Mouse (Mus musculus): ENCODE measurements around the gene Prop1.

Prop1 gene

DNA sequence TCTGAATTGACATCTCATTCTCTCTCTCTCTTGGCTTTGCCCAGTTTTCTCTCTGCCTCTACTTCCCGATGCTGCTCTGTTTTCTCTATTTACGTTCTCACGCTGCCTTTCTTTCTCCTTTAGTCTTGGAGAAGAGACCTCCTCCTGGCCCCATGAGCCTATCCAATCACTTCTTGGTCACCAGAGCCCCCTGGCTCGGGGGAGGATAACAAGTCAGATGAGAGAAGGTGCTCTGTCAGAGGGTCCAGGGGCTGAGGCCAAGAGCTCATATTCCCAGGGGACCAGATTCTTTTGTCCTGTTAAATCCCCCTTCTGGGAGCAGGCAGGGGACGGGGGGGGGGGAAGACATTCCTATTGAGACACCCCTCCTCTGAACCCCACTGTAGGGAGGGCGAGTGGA is at the start of gene Prop1:
Prop1 (minus strand) TSS at position 101 of the 400 bp plus-strand sequence.
- no peak for DNase-seq (ENCODE audit: low spot score in 2 of 2)

DNA sequence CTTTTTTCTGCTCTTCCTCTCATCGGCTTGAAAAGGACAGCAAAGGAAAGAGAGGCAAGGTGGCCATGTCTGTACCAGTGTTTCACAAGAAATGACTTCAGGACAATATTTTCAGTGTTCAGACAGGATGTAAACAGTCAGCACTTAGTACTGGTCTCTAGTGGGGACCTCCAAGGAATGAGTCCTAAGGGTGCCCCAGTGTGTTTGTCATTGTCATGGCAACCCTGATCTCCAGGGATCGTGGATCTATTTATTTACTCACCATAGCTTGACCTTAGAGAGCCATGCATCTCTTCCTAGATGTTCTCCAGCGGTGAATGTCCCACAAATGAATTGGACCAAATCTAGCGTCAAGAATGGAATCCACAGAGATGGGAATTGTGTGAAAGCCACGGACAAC is 49.7 kb upstream of the Prop1 start, which contains the start of gene Olfr51:
Olfr51 (plus strand) TSS at position 301 of the 400 bp plus-strand sequence.
- no peak for DNase-seq (ENCODE audit: low spot score in 2 of 2)

DNA sequence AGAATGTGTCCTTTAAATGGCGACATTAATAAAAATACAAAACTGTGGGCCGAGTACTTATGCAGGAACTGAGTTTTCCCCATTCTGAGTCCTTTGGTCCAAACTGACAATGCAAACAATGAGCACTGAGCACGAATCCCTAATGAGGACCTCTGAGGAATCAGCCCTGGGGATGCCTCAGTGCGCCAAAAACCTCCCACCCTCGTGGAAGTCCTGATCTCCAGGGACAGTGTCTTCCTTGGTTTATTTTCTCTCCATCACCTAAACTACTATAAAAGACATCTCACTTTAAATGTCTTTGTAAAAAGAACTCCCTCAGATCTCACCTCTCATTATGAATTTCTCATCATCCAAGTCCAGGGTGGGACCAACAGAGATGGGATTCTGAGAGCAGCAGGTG is 28.1 kb upstream of the Prop1 start, which contains the start of gene Olfr1377:
Olfr1377 (plus strand) TSS at position 301 of the 400 bp plus-strand sequence.
- DNase-seq (ENCODE audit: low spot score in 2 of 2): no peak

DNA sequence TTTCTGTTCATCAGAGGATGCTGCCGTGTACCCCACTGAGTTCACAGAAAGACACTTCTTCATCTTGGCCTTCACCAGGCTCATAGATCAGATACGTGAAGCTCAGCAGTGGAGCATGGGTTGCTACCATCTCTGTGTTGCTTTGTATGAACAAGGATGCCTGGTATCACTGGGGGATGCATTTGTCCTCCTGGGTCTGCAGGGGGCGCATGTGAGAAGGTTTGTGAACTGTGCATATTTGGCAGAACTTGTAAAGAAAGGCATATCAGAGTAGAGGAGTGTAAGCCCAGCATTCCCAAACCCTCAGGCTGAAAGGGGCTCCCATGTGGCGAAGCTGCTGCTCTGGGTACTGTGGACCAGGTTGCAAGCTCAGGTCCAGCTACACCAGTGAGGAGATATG is 23.7 kb upstream of the Prop1 start:
- DNase-seq (ENCODE audit: low spot score in 2 of 2): no peak

DNA sequence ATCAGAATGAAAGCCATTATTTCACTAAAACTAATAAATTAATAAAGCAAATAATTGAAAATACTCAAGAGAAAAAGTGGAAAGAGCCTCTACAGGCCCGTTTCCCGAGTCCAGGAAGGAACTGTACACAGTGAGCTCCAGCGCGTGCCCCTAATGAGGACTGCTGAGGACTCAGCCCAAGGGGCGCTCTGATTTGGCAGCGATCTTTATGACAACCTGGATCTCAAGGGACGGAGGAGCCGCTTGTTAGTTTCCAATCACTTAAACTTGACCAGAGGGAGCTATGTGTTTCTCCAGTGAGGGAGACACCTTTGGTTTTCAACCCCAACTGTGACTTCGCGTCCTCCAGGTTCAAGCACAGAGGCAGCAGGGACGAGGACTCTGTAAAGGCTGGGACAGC is 12.7 kb upstream of the Prop1 start, which contains the start of gene Olfr1378:
Olfr1378 (plus strand) TSS at position 301 of the 400 bp plus-strand sequence.
- DNase-seq (ENCODE audit: low spot score in 2 of 2): no peak

DNA sequence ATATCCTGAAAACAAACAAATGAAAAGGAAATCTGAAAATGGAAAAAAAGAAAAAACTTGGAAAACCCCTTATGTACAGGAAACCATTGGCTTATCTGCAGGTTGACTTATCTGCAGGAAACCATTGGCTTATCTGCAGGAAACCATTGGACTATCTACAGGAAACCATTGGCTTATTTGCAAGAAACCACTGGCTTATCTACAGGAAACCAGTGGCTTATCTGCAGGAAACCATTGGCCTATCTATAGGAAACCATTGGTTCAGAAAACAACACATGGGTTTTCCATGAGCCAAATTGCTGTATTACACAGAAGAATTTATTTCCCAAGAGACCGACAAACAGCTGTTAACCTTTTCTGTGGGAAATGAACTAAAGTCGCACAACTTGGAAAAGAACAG is 11.3 kb upstream of the Prop1 start:
- peak; percentile 33 to 77 for DNase-seq (ENCODE audit: low spot score in 2 of 2)

DNA sequence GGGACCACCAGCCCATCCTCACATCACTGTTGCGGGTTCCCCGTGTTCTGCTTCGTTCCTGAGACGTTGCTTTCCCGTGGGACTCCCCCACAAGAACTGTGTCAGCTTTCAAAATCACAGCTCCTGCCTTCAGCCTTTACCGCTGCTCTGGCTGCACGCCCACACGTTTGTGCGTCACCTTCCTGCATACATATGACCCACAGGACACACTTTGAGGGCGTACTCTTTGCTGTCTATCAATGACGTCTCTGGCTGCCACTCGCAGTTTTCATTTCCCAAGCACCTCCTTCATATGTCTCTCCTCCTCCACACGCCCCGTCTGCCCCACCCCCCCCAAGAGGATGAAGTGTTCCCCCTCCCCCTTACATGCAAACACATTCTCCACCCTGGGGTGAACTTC is 1.3 kb downstream of the Prop1 start:
- DNase-seq (ENCODE audit: low spot score in 2 of 2): no peak

DNA sequence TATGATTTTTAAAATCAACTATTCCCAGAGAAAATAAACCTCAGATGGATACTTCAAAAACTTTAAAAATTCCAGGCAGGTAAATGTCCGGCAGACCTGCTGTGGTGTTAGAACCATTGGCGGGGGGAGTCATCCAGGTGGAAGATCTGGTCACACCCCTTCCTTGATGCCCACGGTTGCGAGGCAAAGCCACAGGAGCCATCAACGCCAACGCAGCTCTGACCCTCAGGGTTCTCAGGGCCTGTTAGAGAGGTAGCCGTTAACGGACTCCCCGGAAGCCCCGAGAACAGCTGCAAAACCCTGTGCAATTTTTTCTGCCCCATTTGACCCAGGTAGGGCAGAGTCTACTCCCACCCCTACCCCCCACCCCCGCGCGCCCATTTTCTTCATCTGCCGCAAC is 10.1 kb downstream of the Prop1 start, which contains the start of gene 4933414I15Rik:
4933414I15Rik (minus strand) TSS at position 260 of the 400 bp plus-strand sequence.
- no peak for DNase-seq (ENCODE audit: low spot score in 2 of 2)

DNA sequence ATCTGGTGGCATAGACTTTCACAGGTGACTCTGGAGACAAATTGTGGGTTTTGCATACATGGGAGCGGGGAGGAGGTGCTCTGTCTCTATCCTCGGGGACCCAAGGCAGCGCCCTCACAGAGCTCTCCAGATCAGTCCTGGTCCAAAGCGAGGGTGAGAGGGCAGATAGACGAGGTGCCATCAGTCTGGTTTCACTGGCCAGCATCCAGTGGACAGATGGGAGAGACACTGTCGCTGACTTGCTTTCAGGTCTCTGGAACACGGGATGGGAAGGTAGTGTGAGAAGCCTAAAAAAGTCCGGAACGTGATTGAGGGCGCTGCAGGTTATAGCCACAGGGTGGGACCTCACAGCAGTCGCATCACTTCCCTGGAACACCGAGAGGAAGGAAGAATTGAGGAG is 11.2 kb downstream of the Prop1 start:
- no peak for DNase-seq (ENCODE audit: low spot score in 2 of 2)

DNA sequence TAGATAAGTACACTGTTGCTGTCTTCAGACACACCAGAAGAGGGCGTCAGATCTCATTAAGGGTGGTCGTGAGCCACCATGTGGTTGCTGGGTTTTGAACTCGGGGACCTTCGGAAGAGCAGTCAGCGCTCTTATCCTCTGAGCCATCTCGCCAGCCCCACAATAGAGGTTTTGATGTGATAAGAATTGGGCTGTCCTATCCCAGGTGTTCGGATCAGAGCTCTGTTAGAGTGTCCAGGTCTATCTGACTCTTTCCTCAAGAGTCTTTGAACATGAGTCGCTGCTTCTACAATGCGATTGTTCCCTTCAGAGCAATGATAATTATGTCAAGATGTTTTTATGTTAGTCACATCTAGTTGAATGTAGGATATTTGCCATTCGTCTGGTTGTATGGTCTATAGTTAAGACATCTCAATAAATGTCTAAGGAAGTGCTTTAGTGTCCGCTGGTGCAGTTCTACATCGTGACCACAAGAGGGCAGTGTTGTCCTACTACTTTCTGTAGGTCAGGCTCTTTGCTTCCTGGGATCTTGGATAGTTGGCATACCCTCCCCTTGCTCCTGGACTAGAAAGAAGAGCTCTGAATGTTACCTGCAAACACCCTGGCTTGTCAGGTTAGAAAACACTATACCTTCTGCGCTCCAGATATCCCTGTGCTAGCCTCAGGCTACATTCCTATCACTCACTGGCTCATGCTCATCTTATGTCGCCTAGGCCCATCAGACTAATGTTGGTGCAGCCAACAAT is 13.8 kb downstream of the Prop1 start:
- DNase-seq (ENCODE audit: low spot score in 2 of 2): no peak

DNA sequence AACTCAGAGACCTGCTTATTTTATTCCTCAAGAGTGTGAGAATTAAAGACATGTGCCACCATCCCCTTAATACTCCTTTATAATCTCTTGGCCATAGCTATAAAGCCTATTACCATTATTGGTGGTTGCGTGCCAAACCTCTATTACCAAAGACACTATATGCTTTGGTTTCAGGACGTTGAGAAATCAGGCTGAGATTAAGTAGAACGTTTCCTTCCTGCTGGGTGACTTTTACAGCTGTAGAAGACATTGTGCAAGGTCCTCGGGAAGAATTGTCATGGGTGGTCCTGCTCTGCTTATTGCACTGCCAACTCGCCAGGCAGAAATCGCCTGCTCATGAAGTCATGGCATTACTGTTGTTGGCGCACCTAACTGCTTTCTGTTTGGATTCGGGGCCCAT is 15.1 kb downstream of the Prop1 start:
- DNase-seq (ENCODE audit: low spot score in 2 of 2): no peak

DNA sequence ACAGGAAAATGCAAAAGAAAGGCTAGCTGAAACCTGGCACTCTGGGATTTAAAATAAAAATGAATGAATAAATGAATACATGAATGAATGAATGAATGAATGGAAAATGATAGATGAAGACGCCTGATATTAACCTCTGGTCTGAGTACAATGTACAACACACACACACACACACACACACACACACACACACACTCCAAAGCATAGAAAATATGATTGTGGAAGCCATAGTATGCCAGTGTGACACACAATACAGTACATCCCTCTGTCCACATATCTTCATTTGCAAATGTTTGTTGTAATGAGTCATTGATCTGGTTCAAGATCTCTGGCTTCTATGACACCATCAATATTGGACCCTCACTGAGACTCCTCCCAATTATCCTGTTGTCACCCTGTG is 21.5 kb downstream of the Prop1 start:
- no peak for DNase-seq (ENCODE audit: low spot score in 2 of 2)

DNA sequence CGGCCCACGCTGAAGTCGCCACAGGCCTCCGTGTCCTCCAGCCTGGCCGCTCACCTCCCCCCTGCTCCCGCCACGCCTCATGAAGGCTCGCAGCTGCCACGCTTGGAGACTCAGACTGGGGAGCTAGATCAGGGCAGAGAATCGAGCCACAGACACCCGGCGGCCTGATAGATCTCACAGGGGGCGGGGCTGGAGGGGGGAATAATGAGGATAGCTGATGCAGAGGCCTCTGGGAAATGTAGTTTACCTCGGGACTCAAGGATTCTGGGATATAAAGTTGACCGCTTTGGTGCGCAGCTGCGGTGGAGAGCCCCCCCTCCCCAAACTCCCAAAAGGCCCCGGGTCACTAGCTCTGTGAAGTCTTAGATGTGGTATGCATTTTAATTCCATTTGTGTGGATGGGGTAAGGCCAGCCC is 22.1 kb downstream of the Prop1 start, which contains the start of gene Zfp354b:
Zfp354b (minus strand) TSS at position 183 of the 416 bp plus-strand sequence.
- peak; percentile 81 to 84 for DNase-seq (ENCODE audit: low spot score in 2 of 2)

DNA sequence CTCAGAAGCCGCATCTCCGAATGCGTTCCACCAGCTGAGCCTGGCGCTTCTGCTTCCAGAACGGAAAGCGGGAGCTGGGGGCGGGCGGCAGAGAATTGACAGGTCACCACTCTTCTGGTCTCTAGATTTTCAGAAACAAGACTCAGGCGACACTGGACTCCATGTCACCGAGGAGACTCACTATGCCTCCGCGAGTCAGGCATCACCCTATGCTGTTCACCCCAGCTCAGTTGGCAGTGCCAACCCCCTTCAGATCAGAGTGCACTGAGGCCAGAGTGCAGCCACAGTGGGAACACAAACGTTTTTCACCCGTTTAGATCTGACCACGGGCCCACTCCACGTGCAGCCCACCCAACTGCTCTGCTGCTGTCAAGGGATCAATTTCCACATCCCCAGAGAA is 22.5 kb downstream of the Prop1 start:
- no peak for DNase-seq (ENCODE audit: low spot score in 2 of 2)

DNA sequence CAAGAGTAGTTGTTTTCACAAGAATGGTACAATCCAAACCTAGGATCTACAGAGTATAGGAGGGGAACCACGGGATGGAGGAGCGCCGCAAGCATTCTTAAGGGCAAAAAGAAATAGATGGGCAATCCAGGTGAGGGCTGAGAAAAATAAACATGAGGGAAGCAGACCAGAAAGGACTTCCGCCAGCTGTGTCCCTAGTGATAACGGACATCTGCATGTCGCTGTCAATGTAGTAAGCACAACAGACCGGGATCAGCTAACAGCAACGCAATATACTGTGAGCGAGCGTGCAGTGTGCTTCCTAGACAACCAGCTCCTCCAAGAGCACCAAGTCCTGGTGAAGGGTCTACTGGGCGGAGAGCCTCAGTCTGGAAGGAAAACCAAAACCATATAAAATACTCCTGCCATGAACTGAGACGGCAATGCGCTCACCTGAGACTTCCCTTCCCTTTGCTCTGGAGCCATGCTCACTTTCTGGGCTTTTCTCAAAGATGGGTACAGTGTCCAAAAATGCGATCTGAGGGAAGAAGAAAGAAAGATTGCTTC is 23.0 kb downstream of the Prop1 start:
- no peak for DNase-seq (ENCODE audit: low spot score in 2 of 2)

DNA sequence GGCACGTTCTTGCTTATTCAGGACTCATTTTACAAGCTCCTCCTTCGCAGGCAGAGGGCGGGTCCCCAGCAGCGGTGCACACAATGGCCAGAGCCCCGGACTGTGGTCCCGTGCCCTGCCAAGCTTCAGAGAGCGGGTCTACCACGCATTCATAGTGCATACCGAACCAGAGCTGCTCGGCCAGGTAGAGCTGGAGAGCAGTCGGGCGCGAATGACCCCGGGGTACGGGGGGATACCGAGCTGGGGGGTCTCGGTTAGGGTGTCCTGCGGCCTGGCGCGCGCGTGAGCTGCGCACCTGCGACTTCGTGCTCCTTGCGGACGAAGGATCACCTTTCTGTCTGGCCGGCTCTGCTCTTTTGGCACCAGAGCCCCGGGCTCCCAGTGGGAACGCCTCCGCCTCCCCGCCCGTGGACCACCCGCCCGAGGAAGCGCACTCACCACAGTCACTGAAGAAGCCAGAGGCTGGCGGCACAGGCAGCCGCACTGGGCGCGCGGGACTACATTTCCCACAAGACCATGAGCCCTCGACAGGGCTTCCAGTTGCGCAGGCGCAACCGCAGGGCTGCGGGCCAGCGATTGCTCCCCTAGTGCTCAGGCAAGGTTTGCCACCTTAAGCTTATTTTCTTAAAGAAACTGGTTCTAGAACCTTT is 37.8 kb downstream of the Prop1 start, which contains the start of gene Zfp2:
Zfp2 (minus strand) TSS at position 495 of the 650 bp plus-strand sequence.
- peak; percentile 88 to 89 for DNase-seq (ENCODE audit: low spot score in 2 of 2)

DNA sequence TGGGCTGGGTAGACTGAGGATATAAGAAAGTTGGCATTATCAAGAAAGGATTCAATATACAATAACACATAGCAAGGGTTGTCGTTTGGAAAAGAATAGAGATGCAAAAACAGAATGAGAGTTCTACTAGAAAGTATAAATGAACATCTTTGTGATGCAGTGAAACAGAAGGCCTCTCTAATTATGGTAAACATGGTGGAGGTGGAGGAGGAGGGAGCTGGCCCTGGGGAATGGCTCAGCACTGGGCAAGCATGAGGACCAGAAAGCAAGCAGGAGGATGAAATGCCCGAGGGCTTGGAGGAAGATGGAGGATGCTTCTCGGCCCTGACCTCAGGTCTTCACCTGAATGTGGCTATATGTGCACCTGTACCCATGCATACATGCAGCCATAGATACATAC is 39.1 kb downstream of the Prop1 start:
- no peak for DNase-seq (ENCODE audit: low spot score in 2 of 2)

DNA sequence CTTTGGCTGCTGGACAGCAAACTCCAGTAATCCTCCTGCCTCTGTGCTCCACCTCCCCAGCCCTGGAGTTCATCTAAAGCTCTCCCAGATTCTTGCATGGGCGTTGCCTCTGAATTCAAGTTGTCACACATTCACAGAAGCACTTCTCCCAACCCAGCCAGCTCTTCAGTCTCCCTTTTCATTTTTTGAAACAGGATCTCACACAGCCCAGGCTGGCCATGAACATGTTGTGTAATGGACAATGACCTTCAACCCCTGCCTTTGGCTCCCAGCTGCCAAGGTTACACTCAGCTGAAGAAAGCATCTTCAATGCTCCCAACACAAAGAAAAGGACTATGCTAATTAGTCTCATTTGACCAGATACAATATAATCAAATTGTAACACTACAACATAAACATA is 40.3 kb downstream of the Prop1 start:
- DNase-seq (ENCODE audit: low spot score in 2 of 2): no peak

DNA sequence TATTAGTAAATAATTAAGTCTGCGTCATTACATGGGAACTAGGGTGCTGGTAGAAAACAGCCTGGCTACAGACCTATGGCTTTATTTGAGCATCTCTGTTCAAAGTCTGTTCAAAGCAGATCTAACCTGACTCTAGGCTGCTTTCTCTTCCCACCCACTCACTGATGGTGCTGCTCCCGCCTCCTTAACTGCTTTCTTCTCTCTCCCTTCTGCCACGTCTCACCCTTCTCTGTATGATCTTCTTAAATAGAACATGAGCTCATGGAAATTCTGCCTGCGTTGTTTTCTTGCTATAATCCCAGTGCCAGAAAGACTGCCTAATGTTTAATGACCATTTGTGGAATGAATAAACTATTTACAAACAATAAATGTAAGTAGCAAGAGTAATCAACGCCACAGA is 45.4 kb downstream of the Prop1 start:
- DNase-seq (ENCODE audit: low spot score in 2 of 2): no peak
